Comparison of ENCODE assay signal across 8 mouse cellular contexts in the genomic region with DNA sequence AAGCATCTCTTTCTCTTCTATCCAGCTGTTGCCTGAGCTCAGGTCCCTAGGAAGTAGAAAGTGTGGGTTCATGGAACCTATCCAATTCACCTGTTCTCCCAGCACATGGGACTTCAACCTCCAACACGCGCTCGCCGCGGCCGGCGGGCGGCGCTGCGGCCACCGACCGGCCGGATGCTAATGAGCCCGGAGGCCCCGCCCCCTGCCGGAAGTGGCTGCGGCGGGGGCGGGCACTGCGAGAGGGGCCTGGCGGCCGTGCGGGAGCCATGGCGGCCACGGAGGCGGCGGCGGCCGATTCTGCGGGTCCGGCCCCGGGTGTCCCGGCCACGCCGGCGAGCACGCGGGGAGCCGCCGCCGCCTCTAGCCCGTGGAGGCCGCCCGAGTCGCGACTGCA. TPM values are rescaled to one million over a fixed set of nuclear protein-coding genes. Genes with fewer than 3 reads are reported as not detected.
DNase-seq lines count a peak whose midpoint lies in the region; ATAC-seq and TF ChIP-seq lines count a peak whose summit lies in the region.

A gene (plus strand): TSS at position 233 of the 394 bp plus-strand sequence.

- ATAC-seq in forebrain, postnatal 0 days, result peak; percentile 93
- peak; percentile 88 for ATAC-seq in lung, embryonic 15.5 days (ENCODE audit: borderline replicate concordance, extremely low read depth, low FRiP score, low TSS enrichment)

- peak; percentile 47; the same call in 1 of the 2 replicates for TF ChIP-seq POLR2A in cerebellum, adult 2 months (IDR thresholded peaks at IDR 0.05; ENCODE audit: borderline replicate concordance, insufficient read depth, low read length)
- peak; percentile 60; the same call in 1 of the 2 replicates for TF ChIP-seq POLR2A in thymus, adult 2 months (IDR thresholded peaks at IDR 0.05; ENCODE audit: control insufficient read depth, extremely low read depth, insufficient read depth, low read length, poor library complexity)

- peak within 1 kb of the TSS; percentile 76 for H3K4me2 ChIP-seq in forebrain, postnatal 0 days (ENCODE audit: low read depth)
- H3K4me2 ChIP-seq in lung, embryonic 15.5 days, result peak within 1 kb of the TSS; percentile 95

- H3K9ac ChIP-seq in forebrain, postnatal 0 days, result peak within 1 kb of the TSS; percentile 90
- H3K9ac ChIP-seq in lung, embryonic 15.5 days, result peak within 1 kb of the TSS; percentile 79

- H3K4me1 ChIP-seq in cerebellum, adult 2 months (ENCODE audit: control insufficient read depth, insufficient read depth, low read length), result peaks cover 10% of the 10 kb centered on the region
- H3K4me1 ChIP-seq in forebrain, postnatal 0 days (ENCODE audit: insufficient read depth), result peaks cover 16% of the 10 kb centered on the region
- peaks cover 41% of the 10 kb centered on the region for H3K4me1 ChIP-seq in lung, embryonic 15.5 days
- peaks cover 31% of the 10 kb centered on the region for H3K4me1 ChIP-seq in thymus, adult 2 months (replicated peaks; ENCODE audit: control insufficient read depth, insufficient read depth, low read length)

- peak within 1 kb of the TSS; percentile 26; the same call in 1 of the 2 replicates for H3K27ac ChIP-seq in cerebellum, adult 2 months (ENCODE audit: insufficient read depth, low read length)
- H3K27ac ChIP-seq in forebrain, postnatal 0 days (ENCODE audit: low read depth, low read length), result peak within 1 kb of the TSS; percentile 67
- H3K27ac ChIP-seq in layer of hippocampus, adult 2 months, result peak within 1 kb of the TSS; percentile 91
- peak within 1 kb of the TSS; percentile 56 for H3K27ac ChIP-seq in lung, embryonic 15.5 days
- H3K27ac ChIP-seq in thymus, adult 2 months (ENCODE audit: control insufficient read depth, insufficient read depth, low read length), result no peak within 1 kb of the TSS

- H3K4me3 ChIP-seq in cerebellum, adult 2 months (replicated peaks; ENCODE audit: insufficient read depth, low read depth, low read length), result peak within 1 kb of the TSS; percentile 75
- peak within 1 kb of the TSS; percentile 100 for H3K4me3 ChIP-seq in forebrain, postnatal 0 days (ENCODE audit: low read depth, low read length)
- H3K4me3 ChIP-seq in layer of hippocampus, adult 2 months, result peak within 1 kb of the TSS; percentile 71
- peak within 1 kb of the TSS; percentile 90 for H3K4me3 ChIP-seq in lung, embryonic 15.5 days
- H3K4me3 ChIP-seq in thymus, adult 2 months (ENCODE audit: control insufficient read depth, insufficient read depth, low read length), result peak within 1 kb of the TSS; percentile 87

- H3K36me3 ChIP-seq in forebrain, postnatal 0 days (ENCODE audit: insufficient read depth), result no peaks in the 10 kb centered on the region
- peaks cover 7% of the 10 kb centered on the region; the same call in 1 of the 2 replicates for H3K36me3 ChIP-seq in lung, embryonic 15.5 days
- no peaks in the 10 kb centered on the region for H3K36me3 ChIP-seq in thymus, adult 2 months (ENCODE audit: control insufficient read depth, insufficient read depth, low read length)

- peak; percentile 97 for DNase-seq in MN1 (ENCODE audit: low spot score)
- peak; percentile 84 to 90 for DNase-seq in cerebellum, adult 2 months
- peak; percentile 91 for DNase-seq in forebrain, postnatal 0 days
- DNase-seq in heart, postnatal 36 days, result peak; percentile 86 to 87
- DNase-seq in layer of hippocampus, adult 2 months (ENCODE audit: low spot score in 2 of 2), result peak; percentile 75 to 81
- DNase-seq in ovary, adult 18-20 months (ENCODE audit: low spot score), result peak; percentile 64
- peak; percentile 80 for DNase-seq in thymus, adult 2 months

- WGBS in cerebellum, adult 2 months, result 0% methylated on average over 46 of the region's 46 CpGs
- 1% methylated on average over 39 of the region's 46 CpGs for WGBS in forebrain, postnatal 0 days
- 1% methylated on average over 44 of the region's 46 CpGs for WGBS in lung, embryonic 15.5 days
- WGBS in thymus, adult 2 months, result 1% methylated on average over 46 of the region's 46 CpGs

- no peaks in the 10 kb centered on the region for H3K9me3 ChIP-seq in forebrain, postnatal 0 days (ENCODE audit: low read length)
- no peaks in the 10 kb centered on the region for H3K9me3 ChIP-seq in lung, embryonic 15.5 days

- intact Hi-C loops in heart, postnatal 36 days (cut with DNase I), result loop anchor here (1.0 to 10.0 kb wide), 2 partner anchors 37 to 532 kb away; no protein-coding TSS in a partner anchor

- H3K27me3 ChIP-seq in cerebellum, adult 2 months (ENCODE audit: control insufficient read depth, insufficient read depth, low read length), result no peaks in the 10 kb centered on the region
- H3K27me3 ChIP-seq in forebrain, postnatal 0 days (ENCODE audit: insufficient read depth, low read length), result no peaks in the 10 kb centered on the region
- no peaks in the 10 kb centered on the region for H3K27me3 ChIP-seq in lung, embryonic 15.5 days
- no peaks in the 10 kb centered on the region for H3K27me3 ChIP-seq in thymus, adult 2 months (ENCODE audit: control insufficient read depth, insufficient read depth, low read length)

- TF ChIP-seq CTCF in cerebellum, adult 2 months (IDR thresholded peaks at IDR 0.05; ENCODE audit: borderline replicate concordance, insufficient read depth, low read depth, low read length), result peak; percentile 63; the same call in 1 of the 2 replicates
- TF ChIP-seq CTCF in forebrain, postnatal 0 days (IDR thresholded peaks at IDR 0.05; ENCODE audit: low read depth), result peak; percentile 73
- peak; percentile 81 for TF ChIP-seq CTCF in layer of hippocampus, adult 2 months (conservative IDR thresholded peaks at IDR 0.05)
- TF ChIP-seq CTCF in thymus, adult 2 months (IDR thresholded peaks at IDR 0.05; ENCODE audit: borderline replicate concordance, control insufficient read depth, extremely low read depth, insufficient read depth, low read length, poor library complexity), result peak; percentile 81

RNA-seq across cellular contexts. Expression of the gene that starts here (rescaled TPM):
- 38.9 and 39.8 TPM in 2 replicates for polyA plus RNA-seq in cerebellum, adult 2 months (2012; rRNA removed)
- 24.9 and 39.4 TPM in 2 replicates for total RNA-seq in forebrain, postnatal 0 days (2014; rRNA removed)
- 15.1 and 18.8 TPM in 2 replicates for polyA plus RNA-seq in forebrain, postnatal 0 days (2015; fragmentation: Nextera tagmentation; extraction: Ambion mirVana)
- 10 to 100 TPM; 14.6 to 17.4 TPM for total RNA-seq in heart, postnatal 36 days (2021)
- total RNA-seq in layer of hippocampus, adult 2 months (2021), result 10 to 100 TPM; 41.6 to 42.2 TPM
- 12.1 and 13.0 TPM in 2 replicates for polyA plus RNA-seq in lung, embryonic 15.5 days (2015; fragmentation: Nextera tagmentation; extraction: Ambion mirVana)
- 20.8 and 28.0 TPM in 2 replicates for polyA plus RNA-seq in thymus, adult 2 months (2012; rRNA removed)
